Comparison of ENCODE assay signal across 30 mouse cellular contexts in the genomic region with DNA sequence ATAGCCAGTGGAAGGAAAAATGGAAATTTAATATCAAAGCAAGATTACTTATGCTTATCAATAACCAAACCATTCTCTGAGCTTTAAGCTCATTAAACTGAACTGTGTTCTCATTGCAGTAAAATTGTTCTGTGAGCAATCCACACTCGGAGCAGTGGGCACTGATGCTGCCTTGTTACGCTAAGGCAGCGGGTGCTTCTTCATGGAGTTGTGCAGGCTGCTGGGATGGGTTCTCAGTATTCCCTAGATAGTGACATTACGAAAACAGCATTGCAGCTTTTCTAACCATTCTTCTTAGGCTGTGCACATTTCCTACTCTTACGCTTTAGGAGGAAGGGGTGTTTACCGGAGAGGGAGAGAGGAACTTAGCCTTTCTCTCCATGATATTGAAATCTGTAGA.
DNase-seq lines count a peak whose midpoint lies in the region; ATAC-seq lines count a peak whose summit lies in the region.
"Had no signal": no experiment of that assay in that cellular context is flagged by ENCODE, and none has a peak within 500 bp of the region (broad histone marks: within the 10 kb centered on the region; RNA-seq: fewer than 3 reads in every experiment).

No protein-coding gene starts in this region.

- H3K27me3 ChIP-seq in midbrain, embryonic 12.5 days = no peaks in the 10 kb centered on the region
- no peaks in the 10 kb centered on the region for H3K27me3 ChIP-seq in midbrain, embryonic 10.5 days (ENCODE audit: low read depth, poor library complexity, severe bottlenecking)
- H3K27me3 ChIP-seq in forebrain, embryonic 13.5 days = no peaks in the 10 kb centered on the region
- H3K27me3 ChIP-seq in limb, embryonic 11.5 days (ENCODE audit: control insufficient read depth, insufficient read depth, low read length) = no peaks in the 10 kb centered on the region
- H3K27me3 ChIP-seq in hindbrain, embryonic 12.5 days = no peaks in the 10 kb centered on the region
- H3K27me3 ChIP-seq: embryonic facial prominence, embryonic 15.5 days; hindbrain, embryonic 13.5 days; liver, embryonic 12.5 days; megakaryocyte, embryonic 14.5 days; neural tube, embryonic 15.5 days had no signal

- H3K4me2 ChIP-seq in midbrain, embryonic 12.5 days (replicated peaks) = no peak overlapping the region
- peak overlapping the region; percentile 11; the same call in 1 of the 2 replicates for H3K4me2 ChIP-seq in forebrain, embryonic 13.5 days
- peak overlapping the region; percentile 15; the same call in 1 of the 2 replicates for H3K4me2 ChIP-seq in limb, embryonic 11.5 days (ENCODE audit: low read depth, severe bottlenecking)
- no peak overlapping the region for H3K4me2 ChIP-seq in hindbrain, embryonic 12.5 days (replicated peaks)
- H3K4me2 ChIP-seq: embryonic facial prominence, embryonic 15.5 days; heart, embryonic 11.5 days; hindbrain, embryonic 13.5 days; liver, embryonic 12.5 days; neural tube, embryonic 15.5 days had no signal

- H3K4me3 ChIP-seq in midbrain, embryonic 12.5 days = no peak overlapping the region
- H3K4me3 ChIP-seq in midbrain, embryonic 10.5 days = no peak overlapping the region
- no peak overlapping the region for H3K4me3 ChIP-seq in forebrain, embryonic 13.5 days
- no peak overlapping the region for H3K4me3 ChIP-seq in limb, embryonic 11.5 days (ENCODE audit: low read depth, low read length)
- H3K4me3 ChIP-seq in hindbrain, embryonic 12.5 days = no peak overlapping the region
- H3K4me3 ChIP-seq: embryonic facial prominence, embryonic 10.5 days; embryonic facial prominence, embryonic 15.5 days; hindbrain, embryonic 13.5 days; liver, embryonic 12.5 days; megakaryocyte, embryonic 14.5 days; neural tube, embryonic 15.5 days had no signal

- 76% methylated on average over 6 of the region's 6 CpGs for WGBS in midbrain, embryonic 12.5 days
- WGBS in midbrain, embryonic 10.5 days = 84% methylated on average over 6 of the region's 6 CpGs
- 64% methylated on average over 6 of the region's 6 CpGs for WGBS in forebrain, embryonic 13.5 days
- WGBS in limb, embryonic 11.5 days = 57% methylated on average over 6 of the region's 6 CpGs
- 94% methylated on average over 6 of the region's 6 CpGs for WGBS in hindbrain, embryonic 12.5 days

- no peaks in the 10 kb centered on the region for H3K9me3 ChIP-seq in midbrain, embryonic 12.5 days
- H3K9me3 ChIP-seq in midbrain, embryonic 10.5 days (replicated peaks) = no peaks in the 10 kb centered on the region
- H3K9me3 ChIP-seq in forebrain, embryonic 13.5 days (replicated peaks) = no peaks in the 10 kb centered on the region
- H3K9me3 ChIP-seq in limb, embryonic 11.5 days (ENCODE audit: control insufficient read depth, low read length) = no peaks in the 10 kb centered on the region
- no peaks in the 10 kb centered on the region for H3K9me3 ChIP-seq in hindbrain, embryonic 12.5 days (replicated peaks)
- H3K9me3 ChIP-seq: embryonic facial prominence, embryonic 10.5 days; embryonic facial prominence, embryonic 15.5 days; G1E; hindbrain, embryonic 13.5 days; liver, embryonic 12.5 days; megakaryocyte, embryonic 14.5 days; neural tube, embryonic 15.5 days had no signal

- DNase-seq in midbrain, embryonic 10.5 days (ENCODE audit: low spot score) = no peak
- DNase-seq in limb, embryonic 11.5 days (ENCODE audit: low spot score) = no peak
- DNase-seq in left cerebral cortex, postnatal 10 days (ENCODE audit: extremely low spot score in 1 of 2, low spot score in 2 of 2) = no peak
- no peak for DNase-seq in spleen, postnatal 14 days (ENCODE audit: low spot score in 2 of 2)
- DNase-seq: adrenal gland, postnatal 10 days; cerebellum, adult 18-20 months; cerebellum, postnatal 14 days; gastrocnemius, postnatal 25 days; heart, adult 11 months; heart, postnatal 36 days; kidney, adult 8-10 months; kidney, postnatal 4 days; liver, postnatal 0 days; lung, postnatal 36 days; retina, postnatal 1 day; right cerebral cortex, postnatal 25 days; thymus, postnatal 25 days had no signal

- 0 out of 2 replicates have a peak overlapping the region, but pooled peaks have one; percentile 49 for H3K27ac ChIP-seq in midbrain, embryonic 12.5 days (replicated peaks)
- no peak overlapping the region for H3K27ac ChIP-seq in midbrain, embryonic 10.5 days (replicated peaks)
- H3K27ac ChIP-seq in forebrain, embryonic 13.5 days = peak overlapping the region; percentile 22
- 0 out of 2 replicates have a peak overlapping the region, but pooled peaks have one; percentile 33 for H3K27ac ChIP-seq in limb, embryonic 11.5 days (replicated peaks; ENCODE audit: low read depth, low read length)
- H3K27ac ChIP-seq in hindbrain, embryonic 12.5 days = no peak overlapping the region
- H3K27ac ChIP-seq: embryonic facial prominence, embryonic 10.5 days; embryonic facial prominence, embryonic 15.5 days; hindbrain, embryonic 13.5 days; kidney, postnatal 0 days; liver, embryonic 12.5 days; neural tube, embryonic 15.5 days had no signal

- no peak overlapping the region for H3K9ac ChIP-seq in midbrain, embryonic 12.5 days (replicated peaks)
- no peak overlapping the region; the same call in 1 of the 2 replicates for H3K9ac ChIP-seq in forebrain, embryonic 13.5 days
- no peak overlapping the region for H3K9ac ChIP-seq in limb, embryonic 11.5 days (ENCODE audit: low read length)
- H3K9ac ChIP-seq in hindbrain, embryonic 12.5 days = no peak overlapping the region
- H3K9ac ChIP-seq: embryonic facial prominence, embryonic 15.5 days; hindbrain, embryonic 13.5 days; liver, embryonic 12.5 days; liver, postnatal 0 days; neural tube, embryonic 15.5 days had no signal

- ATAC-seq in midbrain, embryonic 12.5 days (ENCODE audit: low FRiP score, low read depth) = no peak
- no peak for ATAC-seq in forebrain, embryonic 13.5 days
- ATAC-seq in limb, embryonic 11.5 days (ENCODE audit: insufficient number of reproducible peaks, low FRiP score, low TSS enrichment, low read depth) = no peak
- ATAC-seq in hindbrain, embryonic 12.5 days (ENCODE audit: low FRiP score) = no peak
- ATAC-seq: intestine, embryonic 16.5 days; liver, embryonic 12.5 days; liver, postnatal 0 days had no signal

- H3K4me1 ChIP-seq in midbrain, embryonic 12.5 days = peaks cover 5% of the 10 kb centered on the region; the same call in 1 of the 2 replicates
- peaks cover 8% of the 10 kb centered on the region; the same call in 1 of the 2 replicates for H3K4me1 ChIP-seq in midbrain, embryonic 10.5 days
- H3K4me1 ChIP-seq in forebrain, embryonic 13.5 days = peaks cover 10% of the 10 kb centered on the region; the same call in 1 of the 2 replicates
- peaks cover 6% of the 10 kb centered on the region; the same call in 1 of the 2 replicates for H3K4me1 ChIP-seq in limb, embryonic 11.5 days (ENCODE audit: control insufficient read depth, insufficient read depth, low read length)
- no peaks in the 10 kb centered on the region for H3K4me1 ChIP-seq in hindbrain, embryonic 12.5 days
- H3K4me1 ChIP-seq: embryonic facial prominence, embryonic 15.5 days; hindbrain, embryonic 13.5 days; liver, embryonic 12.5 days; neural tube, embryonic 15.5 days had no signal

- H3K36me3 ChIP-seq in midbrain, embryonic 12.5 days = no peaks in the 10 kb centered on the region
- H3K36me3 ChIP-seq in midbrain, embryonic 10.5 days = no peaks in the 10 kb centered on the region
- no peaks in the 10 kb centered on the region for H3K36me3 ChIP-seq in forebrain, embryonic 13.5 days (ENCODE audit: poor library complexity, severe bottlenecking)
- H3K36me3 ChIP-seq in limb, embryonic 11.5 days (ENCODE audit: control insufficient read depth, insufficient read depth, low read length) = no peaks in the 10 kb centered on the region
- no peaks in the 10 kb centered on the region for H3K36me3 ChIP-seq in hindbrain, embryonic 12.5 days
- H3K36me3 ChIP-seq: embryonic facial prominence, embryonic 10.5 days; embryonic facial prominence, embryonic 15.5 days; liver, embryonic 12.5 days; neural tube, embryonic 15.5 days had no signal

- intact Hi-C loops in left cerebral cortex, postnatal 10 days (cut with DNase I) = no loop called here

Comparison
In these comparisons a context has a peak if more than half of its experiments do, and no peak if none do; other contexts are left out.
1. H3K27ac ChIP-seq: peak in midbrain, embryonic 12.5 days (single experiment), forebrain, embryonic 13.5 days (single experiment) and limb, embryonic 11.5 days (single experiment); none in midbrain, embryonic 10.5 days (single experiment) and hindbrain, embryonic 12.5 days (single experiment).
2. H3K4me2 ChIP-seq: peak in forebrain, embryonic 13.5 days (single experiment) and limb, embryonic 11.5 days (single experiment); none in midbrain, embryonic 12.5 days (single experiment) and hindbrain, embryonic 12.5 days (single experiment).